Mouse (Mus musculus): ENCODE data around the gene Nt5dc3.

DNA sequence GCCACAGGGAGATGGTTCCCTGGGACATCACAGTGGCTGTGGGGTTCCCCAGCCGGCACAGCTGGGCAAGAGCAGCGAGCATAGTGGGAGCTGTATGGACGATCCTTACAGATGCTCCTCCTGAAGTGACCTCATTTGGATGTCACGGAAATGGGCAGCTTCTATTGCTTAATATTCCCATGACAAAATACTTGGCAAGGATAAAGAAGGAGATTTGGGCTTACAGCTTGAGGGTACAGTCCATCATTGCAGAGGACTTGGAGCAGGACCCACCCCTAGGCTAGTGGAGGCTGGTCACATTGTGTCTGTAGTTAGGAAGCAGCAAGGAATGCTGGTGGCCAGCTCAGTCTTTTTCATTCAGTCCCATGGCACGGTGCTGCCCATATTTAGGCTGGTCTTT lies 31.8 kb downstream of the Nt5dc3 start:
- TF ChIP-seq FLI1 (IDR thresholded peaks at IDR 0.05; ENCODE audit: low read length): no peak
- TF ChIP-seq GATA1 (IDR thresholded peaks at IDR 0.05; ENCODE audit: borderline replicate concordance, low read length): no peak
